Mouse (Mus musculus) monocyte, adult 2 months (primary cell): ENCODE measurements around the gene Zfp219.

Experiments
- DNase-seq, 2 experiments: peaks; one replicate each; pipeline ENCODE4 v3.0.0; 2022; ENCODE audit warnings: low spot score in 2 of 2, low read depth in 1 of 2

The Zfp219 gene

DNA sequence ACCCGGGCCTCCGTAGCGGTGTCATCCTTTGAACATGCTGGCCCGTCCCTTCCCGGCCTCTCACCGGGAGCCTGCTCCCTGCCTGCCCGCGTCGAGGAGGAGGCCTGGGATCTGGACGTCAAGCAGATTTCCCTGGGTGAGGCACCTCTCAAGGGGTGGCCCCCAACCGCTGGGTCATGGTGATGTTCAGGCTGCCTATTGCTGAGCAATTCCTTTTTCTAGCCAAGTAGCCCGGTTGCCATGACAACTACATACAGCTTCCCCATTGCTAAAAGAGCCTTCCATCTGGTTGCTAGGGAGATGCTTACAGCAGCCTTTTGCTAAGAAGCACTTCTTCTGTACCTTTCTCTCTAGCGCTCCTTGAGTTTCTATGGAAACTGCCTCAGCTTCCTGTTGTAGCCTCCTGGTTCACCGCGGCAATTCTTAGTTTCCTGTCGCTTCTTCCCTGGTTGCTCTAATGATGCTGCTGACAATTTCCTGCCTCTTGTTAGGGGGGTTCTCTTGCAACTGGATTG lies 16.5 kb downstream of the Zfp219 start:
- no peak for DNase-seq

DNA sequence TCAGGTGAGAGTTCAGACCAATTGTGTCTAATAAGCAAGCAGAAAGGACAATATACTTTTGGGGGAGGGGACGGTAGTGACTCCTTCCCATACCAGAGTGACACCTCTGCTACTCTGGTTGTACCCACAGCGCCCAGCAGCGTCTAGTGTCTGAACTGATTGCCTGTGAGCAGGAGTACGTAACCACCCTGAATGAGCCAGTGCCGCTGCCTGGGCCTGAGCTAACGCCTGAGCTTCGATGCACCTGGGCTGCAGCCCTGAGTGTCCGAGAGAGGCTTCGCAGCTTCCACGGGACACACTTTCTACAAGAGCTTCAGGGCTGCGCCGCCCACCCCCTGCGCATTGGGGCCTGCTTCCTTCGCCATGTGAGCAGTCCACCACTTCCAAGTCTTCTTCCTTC lies 23.1 kb downstream of the Zfp219 start:
- no peak for DNase-seq

DNA sequence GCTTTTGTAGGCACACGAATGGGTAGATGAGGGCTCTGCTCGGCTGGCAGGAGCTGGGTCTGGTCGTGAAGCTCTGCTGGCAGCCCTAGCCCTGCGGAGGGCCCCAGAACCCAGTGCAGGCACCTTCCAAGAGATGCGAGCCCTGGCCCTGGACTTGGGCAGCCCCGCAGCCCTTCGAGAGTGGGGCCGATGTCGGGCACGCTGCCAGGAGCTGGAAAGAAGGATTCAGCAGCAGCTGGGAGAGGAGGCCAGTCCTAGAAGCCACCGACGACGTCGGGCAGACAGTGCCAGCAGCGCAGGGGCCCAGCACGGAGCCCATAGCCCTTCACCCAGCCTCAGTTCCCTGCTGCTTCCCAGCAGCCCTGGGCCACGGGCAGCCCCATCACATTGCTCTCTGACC lies 23.7 kb downstream of the Zfp219 start:
- DNase-seq = no peak

DNA sequence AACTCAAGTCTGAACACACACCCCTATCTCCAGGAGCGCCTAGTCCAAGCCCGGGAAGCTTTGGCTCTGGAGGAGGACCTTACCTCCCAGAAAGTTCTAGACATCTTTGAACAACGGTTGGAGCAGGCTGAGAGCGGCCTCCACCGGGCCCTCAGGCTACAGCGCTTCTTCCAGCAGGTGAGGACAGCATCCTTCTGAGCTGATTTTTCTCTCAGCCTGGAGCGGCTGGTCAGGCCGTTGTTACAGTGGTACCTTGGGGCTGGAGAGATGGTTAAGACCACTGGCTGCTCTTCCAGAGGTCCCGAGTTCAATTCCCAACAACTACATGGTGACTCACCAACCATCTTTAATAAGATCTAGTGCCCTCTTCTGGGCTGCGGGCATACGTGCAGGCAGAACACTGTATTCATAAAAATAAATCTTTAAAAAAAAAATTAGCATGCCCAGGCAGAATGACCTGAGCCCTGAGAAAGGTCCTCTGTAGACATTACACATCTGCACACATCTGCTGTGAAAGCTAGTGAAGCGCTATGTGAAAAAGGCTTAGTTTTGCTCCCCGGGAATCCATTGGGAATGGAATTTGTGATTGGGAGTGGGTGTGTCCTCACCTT lies 24.2 kb downstream of the Zfp219 start:
- DNase-seq = no peak

DNA sequence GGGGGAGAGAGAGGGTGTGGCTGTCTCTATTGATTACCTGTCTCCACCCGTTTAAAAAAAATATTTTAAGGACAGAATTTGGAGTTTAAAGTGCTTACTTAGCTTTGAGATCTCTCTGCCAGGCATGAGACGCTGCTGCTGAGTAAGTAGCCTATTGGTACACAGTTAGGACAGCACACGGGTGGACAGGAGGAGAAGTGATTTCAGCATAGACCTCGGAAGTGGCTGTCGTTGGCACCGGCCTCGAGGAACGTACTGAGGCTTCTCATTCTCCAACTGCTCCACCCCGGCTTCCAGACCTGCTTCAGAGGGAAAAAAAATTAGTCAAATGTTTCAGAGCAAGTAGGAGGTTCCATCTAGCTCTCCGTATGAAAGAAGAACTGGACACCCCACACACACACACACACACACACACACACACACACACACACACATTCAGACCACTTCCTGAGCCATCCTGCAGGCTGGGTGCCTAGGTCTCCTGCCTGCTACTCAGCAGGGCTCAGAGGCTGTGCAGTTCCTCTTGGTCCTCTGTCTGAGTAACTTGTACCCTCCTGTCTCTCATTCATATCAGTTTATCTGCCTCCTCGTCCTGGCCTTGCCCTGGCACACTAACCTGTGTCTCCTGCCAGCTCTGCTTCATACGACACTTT lies 25.2 kb downstream of the Zfp219 start:
- no peak for DNase-seq

DNA sequence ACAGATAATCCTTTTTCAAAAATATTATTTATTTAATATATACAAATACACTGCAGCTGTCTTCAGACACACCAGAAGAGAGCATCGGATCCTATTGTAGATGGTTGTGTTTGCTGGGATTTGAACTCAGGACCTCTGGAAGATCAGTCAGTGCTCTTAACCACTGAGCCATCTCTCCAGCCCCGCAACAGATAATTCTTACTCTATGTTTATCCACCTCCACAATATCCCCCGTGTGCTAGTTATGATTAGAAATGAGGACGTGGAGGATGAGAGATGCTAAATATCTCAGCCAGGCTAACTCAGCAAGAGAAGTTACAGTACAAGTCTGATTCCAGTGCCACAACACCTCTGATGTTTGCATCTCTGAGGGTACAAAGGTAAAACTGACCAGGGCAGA lies 26.1 kb downstream of the Zfp219 start:
- no peak for DNase-seq

DNA sequence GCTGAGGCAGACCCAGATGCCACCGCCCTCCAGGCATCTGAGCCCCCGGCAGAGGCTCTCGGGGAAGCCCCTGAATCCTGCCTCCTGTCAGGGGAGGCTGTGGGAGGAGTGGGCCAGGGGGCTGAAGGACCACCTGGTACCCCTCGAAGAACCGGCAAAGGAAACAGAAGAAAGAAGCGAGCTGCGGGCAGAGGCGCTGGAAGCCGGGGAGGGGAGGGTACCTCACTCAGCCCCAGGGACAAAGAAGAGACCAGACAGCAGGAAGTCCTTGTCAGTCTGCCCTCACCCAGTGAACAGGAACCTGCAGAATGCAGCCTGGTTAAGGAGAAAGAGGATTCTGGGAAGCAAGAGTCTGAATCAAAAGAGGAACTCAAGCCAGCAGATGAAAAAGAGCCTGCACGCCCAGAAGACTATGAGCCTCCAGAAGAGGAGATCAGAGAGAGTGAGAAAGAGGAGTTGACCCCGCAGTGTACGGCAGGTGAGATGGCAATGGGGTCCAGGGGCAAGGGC lies 31.0 kb downstream of the Zfp219 start:
- DNase-seq = no peak

DNA sequence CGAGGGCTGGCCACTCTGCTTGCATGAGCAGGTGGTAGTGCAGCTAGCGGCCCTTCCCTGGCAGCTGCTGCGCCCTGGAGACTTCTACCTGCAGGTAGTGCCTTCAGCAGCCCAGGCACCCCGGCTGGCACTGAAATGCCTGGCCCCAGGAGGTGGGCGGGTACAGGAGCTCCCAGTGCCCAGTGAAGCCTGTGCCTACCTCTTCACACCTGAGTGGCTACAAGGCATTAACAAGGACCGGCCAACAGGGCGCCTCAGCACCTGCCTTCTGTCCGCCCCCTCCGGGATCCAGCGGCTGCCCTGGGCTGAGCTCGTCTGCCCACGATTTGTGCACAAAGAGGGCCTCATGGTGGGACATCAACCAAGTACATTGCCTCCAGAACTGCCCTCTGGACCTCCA lies 31.8 kb downstream of the Zfp219 start:
- DNase-seq = no peak

DNA sequence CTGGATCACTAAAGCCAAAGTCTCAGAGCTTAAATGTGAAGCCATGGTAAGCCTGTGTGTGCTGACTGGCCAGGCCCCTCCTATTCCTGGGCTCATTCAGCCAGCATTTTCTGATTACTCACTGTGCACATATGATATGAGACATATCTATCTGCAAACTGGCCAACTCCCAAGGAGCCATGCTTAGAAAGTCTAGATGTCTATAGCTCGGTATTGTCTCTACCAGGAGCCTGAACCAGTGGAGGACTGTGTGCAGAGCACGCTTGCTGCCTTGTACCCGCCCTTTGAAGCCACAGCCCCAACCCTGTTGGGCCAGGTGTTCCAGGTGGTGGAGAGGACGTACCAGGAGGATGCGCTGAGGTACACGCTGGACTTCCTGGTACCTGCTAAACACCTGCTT lies 33.4 kb downstream of the Zfp219 start:
- DNase-seq = no peak

DNA sequence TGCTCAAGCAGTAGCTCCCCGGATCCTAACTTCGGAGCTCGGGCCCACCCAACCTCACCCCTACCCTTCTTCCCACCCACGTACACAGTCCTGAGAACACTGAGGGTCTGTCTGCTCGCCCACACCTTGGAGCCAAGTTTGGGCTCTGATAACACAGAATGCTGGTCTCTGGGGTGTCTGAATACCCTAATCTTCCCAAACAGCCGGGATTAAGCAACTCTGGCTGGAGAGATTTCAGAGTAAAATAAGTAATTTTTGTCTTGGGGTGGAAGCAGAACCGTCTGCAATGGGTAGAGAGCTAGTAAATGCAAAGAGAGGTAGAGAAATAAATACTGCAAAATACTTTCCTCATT lies 34.4 kb downstream of the Zfp219 start:
- DNase-seq = no peak

DNA sequence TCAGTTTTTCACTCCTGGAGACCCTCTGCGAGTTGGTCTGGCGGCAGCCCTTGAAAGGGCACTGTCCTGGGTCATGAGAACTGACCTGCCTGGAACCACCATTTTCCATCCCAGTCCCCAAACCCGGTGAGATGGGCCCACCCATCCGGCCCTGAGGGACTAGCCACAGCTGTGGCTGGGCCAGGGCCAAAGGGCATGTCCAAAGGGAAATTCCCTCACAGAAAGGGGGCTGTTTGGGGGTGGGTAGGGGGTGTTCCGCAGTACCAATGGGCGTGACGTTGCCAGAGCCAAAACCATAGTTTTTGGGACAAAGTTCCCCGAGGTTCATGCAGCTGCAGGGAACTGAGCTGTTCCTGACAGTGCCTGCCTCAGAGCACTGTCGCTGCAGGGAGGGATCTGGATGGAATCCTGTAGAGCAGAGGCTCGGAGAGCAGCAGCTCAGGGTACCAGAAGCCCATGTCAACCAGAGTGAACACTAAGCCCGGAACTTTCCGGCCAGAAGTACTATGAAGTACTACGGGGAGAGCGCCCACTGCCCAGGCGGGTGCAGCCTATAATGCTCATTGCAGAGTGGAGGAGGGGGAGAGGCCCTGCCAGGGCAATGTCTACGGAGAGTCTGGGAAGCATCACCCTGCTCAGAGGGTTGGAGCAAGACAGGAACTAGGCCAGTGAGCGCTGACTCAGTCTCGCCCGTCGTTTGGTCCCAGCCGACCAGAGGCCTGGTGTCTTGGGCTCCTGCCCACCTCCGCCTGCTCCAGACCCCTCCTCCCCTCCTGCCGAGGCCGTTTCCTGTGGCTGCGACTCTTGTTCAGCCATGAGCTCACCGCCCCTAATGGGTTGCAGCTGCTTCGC lies 35.0 kb downstream of the Zfp219 start:
- no peak for DNase-seq

DNA sequence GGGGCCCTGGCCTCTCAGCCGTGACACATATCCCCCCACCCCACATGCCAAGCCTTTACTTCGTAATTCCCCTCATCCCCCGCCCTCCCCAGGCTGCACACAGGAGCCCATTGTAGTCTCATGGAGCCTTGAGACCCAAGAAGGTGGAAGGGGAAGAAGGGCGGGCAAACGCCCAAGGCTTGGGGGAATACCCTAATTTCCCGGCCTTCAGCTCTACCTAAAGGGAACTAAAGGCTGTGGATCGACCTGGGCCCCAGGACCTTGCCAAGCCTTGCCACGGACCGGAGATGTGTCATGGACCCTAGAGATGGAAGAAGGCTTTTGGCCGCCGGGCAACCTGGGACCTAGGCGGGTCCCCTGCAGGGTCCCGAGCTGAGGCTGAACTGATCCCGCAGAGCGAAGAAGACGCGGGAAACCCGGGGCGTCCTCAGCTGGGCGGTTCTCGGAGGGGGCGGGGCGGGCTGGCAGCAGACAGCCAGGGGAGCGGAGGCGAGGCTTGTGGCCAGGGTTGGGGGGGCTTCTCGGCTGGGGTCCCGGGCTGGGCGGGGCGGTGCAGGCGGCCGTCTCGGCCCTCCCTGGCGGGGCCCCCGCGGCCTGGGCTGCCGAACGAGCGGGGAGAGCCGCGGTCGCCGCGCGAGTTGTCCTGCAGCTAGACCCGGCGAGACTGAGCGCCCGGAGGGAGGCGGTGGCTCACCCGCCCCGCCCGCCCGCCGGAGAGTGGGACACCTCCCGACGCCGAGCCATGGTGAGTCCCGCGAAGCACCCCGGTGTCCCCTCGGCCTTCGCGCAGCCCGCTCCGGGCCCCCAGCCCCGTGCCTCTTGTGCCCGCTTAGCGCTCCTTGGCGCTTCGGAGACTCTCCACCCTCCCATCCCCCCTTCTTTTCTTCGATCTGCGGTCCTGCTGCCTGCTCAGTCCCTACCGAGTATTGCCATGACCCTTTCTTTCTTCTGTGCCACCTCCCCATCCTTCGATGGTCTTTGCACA lies 36.0 kb downstream of the Zfp219 start, which contains the start of gene Arhgef40:
TSS of gene Arhgef40 (plus strand) at position 473 of the 985 bp plus-strand sequence.
- DNase-seq = no peak

DNA sequence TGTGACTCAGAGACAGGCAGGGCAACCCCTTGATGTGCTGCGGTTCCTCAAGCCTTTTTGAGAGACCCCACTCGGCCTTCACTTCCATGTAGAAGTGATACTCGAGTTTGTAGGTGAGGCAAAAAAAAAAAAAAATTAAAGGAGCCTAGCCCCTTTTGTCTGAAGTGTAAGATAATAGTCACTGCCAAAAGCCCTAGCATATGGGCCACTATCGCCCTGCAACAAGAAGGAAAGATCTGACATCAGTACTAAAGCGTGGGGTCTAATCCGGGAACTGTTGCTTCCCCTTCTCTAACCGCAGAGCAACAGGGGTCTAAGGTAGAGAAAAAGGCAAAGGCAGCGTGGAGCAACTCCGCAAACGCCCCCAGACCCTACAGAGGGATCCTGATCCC lies 36.7 kb downstream of the Zfp219 start:
- no peak for DNase-seq

DNA sequence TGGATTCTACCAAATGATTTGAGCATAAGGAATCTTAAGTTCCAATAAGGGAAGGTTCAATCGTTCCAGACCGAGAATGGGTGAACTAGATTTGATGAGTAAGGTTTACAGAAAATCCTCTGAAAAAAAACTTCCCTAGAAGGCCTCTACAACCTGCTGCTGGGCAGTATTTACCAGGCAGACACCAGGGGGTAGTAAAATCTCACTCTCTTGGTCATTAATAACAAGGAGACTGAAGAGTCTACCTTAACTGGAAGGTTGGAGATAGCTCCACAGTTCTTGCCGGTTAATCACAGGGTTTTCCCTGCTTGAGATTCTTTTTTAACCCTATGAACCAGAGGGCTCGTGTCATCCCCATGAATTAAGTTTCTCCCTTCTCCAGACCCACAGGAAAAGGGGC lies 37.3 kb downstream of the Zfp219 start:
- DNase-seq = no peak

DNA sequence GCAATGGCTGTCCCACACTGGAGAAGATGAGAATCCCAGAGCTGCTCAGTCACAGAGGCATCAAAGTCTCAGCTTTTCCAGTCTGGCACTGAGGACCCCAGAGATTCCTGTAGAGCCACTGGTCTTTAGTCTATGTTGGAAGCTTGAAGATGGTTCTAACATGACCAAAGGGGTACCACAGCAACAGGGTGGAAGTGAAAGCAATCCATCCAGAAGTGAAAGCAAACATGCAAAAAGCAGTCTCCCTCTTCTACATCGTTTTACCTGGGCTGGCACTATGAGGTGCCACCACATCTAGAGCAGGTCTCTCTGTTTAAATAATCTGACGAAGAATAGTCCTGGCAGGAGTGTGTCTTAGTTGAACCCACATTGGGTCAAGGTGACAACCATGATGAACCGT lies 41.3 kb downstream of the Zfp219 start:
- no peak for DNase-seq

DNA sequence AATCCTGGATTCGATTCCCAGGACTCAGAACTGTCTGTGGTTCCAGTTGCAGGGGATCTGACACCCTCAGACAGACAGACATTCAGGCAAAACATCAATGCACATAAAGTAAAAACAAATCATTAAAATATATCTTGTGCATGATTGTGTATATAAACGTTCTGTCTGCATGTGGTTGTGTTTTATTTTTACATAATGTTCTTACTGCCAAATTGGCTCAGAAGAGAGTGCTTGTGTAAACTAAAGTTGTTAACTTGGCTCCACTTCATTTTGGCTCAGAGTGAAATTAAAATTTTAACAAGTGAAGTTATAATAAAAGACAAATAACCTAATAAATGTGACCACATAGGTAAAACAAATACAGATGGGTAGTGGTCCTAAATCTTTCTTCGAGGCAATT lies 53.1 kb downstream of the Zfp219 start:
- DNase-seq = no peak

DNA sequence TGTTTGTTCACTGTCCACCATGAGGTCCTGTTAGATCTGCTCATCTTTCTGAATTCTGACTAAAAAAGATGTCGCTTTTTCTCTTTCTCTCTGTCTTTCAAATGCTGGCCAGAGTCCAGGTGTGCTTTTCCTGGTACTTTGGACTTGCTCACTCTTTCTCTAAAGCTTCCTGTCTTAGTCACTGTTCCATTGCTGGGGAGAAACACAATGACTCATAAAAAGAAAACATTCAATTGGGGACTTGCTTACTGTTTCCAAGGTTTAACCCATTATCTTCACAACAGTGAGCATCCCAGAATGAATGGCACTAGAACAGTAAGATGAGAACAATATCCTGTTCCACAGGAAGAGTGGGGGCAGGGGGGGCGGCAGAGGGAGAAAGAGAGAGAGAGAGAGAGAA lies 60.2 kb downstream of the Zfp219 start:
- no peak for DNase-seq
